Mouse (Mus musculus) intestine, embryonic 14.5 days (tissue): Measurements from ENCODE around the gene Kif26b. TPM values are rescaled to one million over a fixed set of nuclear protein-coding genes. Genes with fewer than 3 reads are reported as not detected.

Source experiments
- ATAC-seq: fragments of 200-750 bp; cut with Nextera tagmentation; replicated peaks from 2 replicates; pipeline ENCODE4 v1.8.0; 2017; ENCODE audit warnings: low read depth, moderate number of reproducible peaks, moderate TSS enrichment, moderate library complexity; ENCODE audit not compliant: low FRiP score, low TSS enrichment
- DNase-seq: peaks from one replicate; pipeline ENCODE4 v3.0.0-alpha.2; 2018; ENCODE audit warnings: low spot score
- H3K27ac ChIP-seq: fragments of 300-500 bp; sonication (generic); 2 replicates; pipeline ENCODE4 v1.5.1; 2014; ENCODE audit warnings: low read depth, mild to moderate bottlenecking, control low read depth
- H3K27me3 ChIP-seq: fragments of 300-500 bp; sonication (generic); replicated peaks from 2 replicates; pipeline ENCODE4 v1.6.1; 2014; ENCODE audit warnings: low read length, control low read depth; ENCODE audit not compliant: control insufficient read depth, insufficient read depth
- H3K36me3 ChIP-seq: fragments of 300-500 bp; sonication (generic); 2 replicates; pipeline ENCODE4 v1.6.1; 2014; ENCODE audit warnings: low read length, control low read depth; ENCODE audit not compliant: control insufficient read depth, insufficient read depth
- H3K4me1 ChIP-seq: fragments of 300-500 bp; sonication (generic); replicated peaks from 2 replicates; pipeline ENCODE4 v1.6.1; 2014; ENCODE audit warnings: low read length, control low read depth, mixed read lengths; ENCODE audit not compliant: control insufficient read depth, insufficient read depth
- H3K4me2 ChIP-seq: fragments of 300-500 bp; sonication (generic); 2 replicates; pipeline ENCODE4 v1.6.1; 2014; ENCODE audit warnings: low read length
- H3K4me3 ChIP-seq: fragments of 300-500 bp; sonication (generic); 2 replicates; pipeline ENCODE4 v1.5.1; 2014; ENCODE audit warnings: low read depth, low read length, control low read depth, mixed read lengths
- H3K9ac ChIP-seq: fragments of 300-500 bp; sonication (generic); 2 replicates; pipeline ENCODE4 v1.6.1; 2014; ENCODE audit warnings: mild to moderate bottlenecking, low read length
- H3K9me3 ChIP-seq: fragments of 300-500 bp; sonication (generic); 2 replicates; pipeline ENCODE4 v1.6.1; 2016; ENCODE audit warnings: low read length, control low read depth; ENCODE audit not compliant: control insufficient read depth
- WGBS: fragments of 180-500 bp; shearing (Covaris S2); extraction: QIAGEN DNeasy Blood & Tissue Kit; methylation state at CpG from one replicate; pipeline ENCODE4 v1.1.7; 2014; 5-methylcytosine and 5-hydroxymethylcytosine counted together
- polyA plus RNA-seq: library from polyadenylated mRNA; unstranded; fragments of >200 nt; fragmentation: Nextera tagmentation; extraction: Ambion mirVana; gene quantifications from 2 replicates; pipeline ENCODE4 v1.2.1, GENCODE M21; 2014

The Kif26b gene
- polyA plus RNA-seq, 1 experiment from 2014 or later, result 8.8 TPM

DNA sequence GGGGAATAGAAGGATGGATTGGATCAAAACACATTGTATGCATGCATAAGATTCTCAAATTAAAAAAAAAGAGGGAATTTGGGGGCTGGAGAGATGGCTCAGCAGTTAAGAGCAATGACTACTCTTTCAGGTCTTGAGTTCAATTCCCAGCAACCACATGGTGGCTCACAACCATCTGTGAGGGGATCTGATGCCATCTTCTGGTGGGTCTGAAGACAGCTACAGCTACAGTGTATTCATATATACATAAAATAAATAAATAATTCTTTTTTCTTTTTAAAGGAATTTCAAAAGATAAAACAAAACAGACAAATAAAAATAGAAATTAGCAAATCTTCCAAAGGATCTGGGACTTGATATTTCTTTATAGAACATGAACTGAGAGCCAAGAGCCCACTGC, 451.3 kb downstream of the Kif26b start:
- DNase-seq (no peak), ATAC-seq (no peak)
- H3K36me3 ChIP-seq, result no peaks in the 10 kb centered on the region
- H3K4me3 ChIP-seq, result no peak overlapping the region
- peaks cover 12% of the 10 kb centered on the region for H3K4me1 ChIP-seq
- H3K27ac ChIP-seq, result no peak overlapping the region
- H3K9ac ChIP-seq, result no peak overlapping the region
- H3K27me3 ChIP-seq, result no peaks in the 10 kb centered on the region
- H3K9me3 ChIP-seq, result no peaks in the 10 kb centered on the region
- H3K4me2 ChIP-seq, result no peak overlapping the region

DNA sequence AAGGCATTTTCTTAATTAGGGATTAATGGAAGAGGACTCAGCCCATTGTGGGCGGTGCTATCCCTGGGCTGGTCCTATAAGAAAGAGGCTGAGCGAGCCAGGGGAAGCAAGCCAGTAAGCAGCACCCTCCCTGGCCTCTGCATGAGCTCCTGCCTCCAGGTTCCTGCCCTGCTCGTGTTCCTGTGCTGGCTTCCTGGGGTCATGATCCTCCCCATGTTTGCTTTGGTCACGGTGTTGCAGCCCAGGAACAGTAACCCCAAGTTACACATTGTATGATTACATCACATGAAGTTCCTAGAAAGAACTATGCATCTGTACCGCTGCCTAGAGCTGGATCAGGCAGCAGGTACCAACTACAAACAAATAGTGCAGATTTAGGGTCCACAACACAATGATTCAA, 452.7 kb downstream of the Kif26b start:
- 71% methylated on average over 5 of the region's 5 CpGs for WGBS
- Histone ChIP-seq H3K36me3 (no peaks in the 10 kb centered on the region), H3K4me2 (no peak overlapping the region), H3K9ac (no peak overlapping the region), H3K27me3 (no peaks in the 10 kb centered on the region), H3K9me3 (no peaks in the 10 kb centered on the region), H3K4me1 (peaks cover 12% of the 10 kb centered on the region), H3K4me3 (no peak overlapping the region), H3K27ac (no peak overlapping the region)
- ATAC-seq (no peak), DNase-seq (no peak)

DNA sequence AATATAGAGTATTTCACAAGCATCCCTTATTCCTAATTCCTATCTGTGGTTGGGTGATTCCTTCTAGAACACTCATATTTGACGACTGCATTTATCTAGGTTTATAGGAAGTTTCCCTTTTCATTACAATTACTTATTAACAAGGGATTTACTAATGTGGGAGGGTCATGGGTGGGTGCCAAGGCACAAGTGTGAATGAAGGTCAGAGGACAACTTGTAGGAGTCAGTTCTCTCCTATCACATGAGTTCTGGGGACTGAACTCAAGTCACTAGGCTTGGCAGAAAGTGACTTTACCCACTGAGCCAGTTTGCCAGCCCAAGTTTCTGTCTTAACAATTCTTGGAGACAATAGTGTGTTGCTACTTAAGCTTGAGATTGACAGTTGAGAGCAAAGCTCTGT, 459.3 kb downstream of the Kif26b start:
- no peak overlapping the region for H3K9ac ChIP-seq
- no peaks in the 10 kb centered on the region for H3K27me3 ChIP-seq
- 68% methylated on average over 1 of the region's 1 CpGs for WGBS
- no peaks in the 10 kb centered on the region; the same call in none of the 2 replicates for H3K4me1 ChIP-seq
- DNase-seq (no peak), ATAC-seq (no peak)
- H3K27ac ChIP-seq, result no peak overlapping the region
- no peak overlapping the region for H3K4me3 ChIP-seq
- no peaks in the 10 kb centered on the region for H3K36me3 ChIP-seq
- H3K9me3 ChIP-seq, result no peaks in the 10 kb centered on the region
- no peak overlapping the region for H3K4me2 ChIP-seq

Other genes with a start within 250 kb of the Kif26b start
- gene Cox20, start 210.0 kb upstream of the Kif26b start, polyA plus RNA-seq, result 126 and 133 TPM in 2 replicates
- 378 and 384 TPM in 2 replicates for gene Hnrnpu, start 191.3 kb upstream of the Kif26b start, polyA plus RNA-seq
- 6.9 and 9.3 TPM in 2 replicates for gene Efcab2, start 123.0 kb upstream of the Kif26b start, polyA plus RNA-seq